Mouse (Mus musculus) liver, adult 2 months (tissue): Measurements from ENCODE around the gene Brd2. TPM values are rescaled to one million over a fixed set of nuclear protein-coding genes. Genes with fewer than 3 reads are reported as not detected.

Experiments used
- DNase-seq: peaks from one replicate; pipeline ENCODE4 v3.0.0-alpha.2; 2011; ENCODE audit warnings: low read depth, low spot score; ENCODE audit errors: extremely low read depth
- H3K27ac ChIP-seq: fragments of 200-500 bp; replicated peaks from 2 replicates; pipeline ENCODE4 v1.5.1; 2012; ENCODE audit warnings: low read depth, mild to moderate bottlenecking, control low read depth, inconsistent platforms, low read length; ENCODE audit not compliant: insufficient read depth
- H3K27me3 ChIP-seq: fragments of 200-500 bp; 2 replicates; pipeline ENCODE4 v1.6.1; 2012; ENCODE audit warnings: mild to moderate bottlenecking, moderate library complexity, low read length, inconsistent platforms; ENCODE audit not compliant: control insufficient read depth, insufficient read depth
- H3K36me3 ChIP-seq: fragments of 200-500 bp; 2 replicates; pipeline ENCODE4 v1.6.1; 2012; ENCODE audit warnings: low read length, inconsistent platforms; ENCODE audit not compliant: control insufficient read depth, insufficient read depth
- H3K4me1 ChIP-seq: fragments of 200-500 bp; 2 replicates; pipeline ENCODE4 v1.6.1; 2011; ENCODE audit warnings: low read length; ENCODE audit not compliant: control insufficient read depth, insufficient read depth
- H3K4me3 ChIP-seq: fragments of 200-500 bp; 2 replicates; pipeline ENCODE4 v1.5.1; 2011; ENCODE audit warnings: low read depth, mild to moderate bottlenecking, control low read depth, low read length, moderate library complexity; ENCODE audit not compliant: insufficient read depth
- H3K79me2 ChIP-seq: fragments of 200-500 bp; 2 replicates; pipeline ENCODE4 v1.6.1; 2012; ENCODE audit warnings: inconsistent platforms, mild to moderate bottlenecking, low read length, moderate library complexity; ENCODE audit not compliant: control insufficient read depth, insufficient read depth
- H3K9ac ChIP-seq: fragments of 200-500 bp; 2 replicates; pipeline ENCODE4 v1.6.1; 2012; ENCODE audit warnings: low read depth, mild to moderate bottlenecking, control low read depth, inconsistent platforms, low read length
- CTCF ChIP-seq: fragments of 200-500 bp; IDR thresholded peaks from 2 replicates; pipeline ENCODE4 v1.5.1; 2011; ENCODE audit warnings: low read depth, low read length, control low read depth
- POLR2A ChIP-seq: fragments of 200-500 bp; IDR thresholded peaks from 2 replicates; pipeline ENCODE4 v1.6.1; 2011; ENCODE audit warnings: low read length, control low read depth; ENCODE audit not compliant: insufficient read depth; ENCODE audit errors: extremely low read depth
- WGBS: fragments of 180-500 bp; shearing (Covaris S2); methylation state at CpG from one replicate; pipeline ENCODE4 v1.1.7; 2018; 5-methylcytosine and 5-hydroxymethylcytosine counted together
- polyA plus RNA-seq: library from polyadenylated mRNA; depleted of rRNA; stranded (reverse); fragments of >200 nt; gene quantifications from 2 replicates; pipeline ENCODE4 v1.2.3, GENCODE M21; 2012
- total RNA-seq: library from RNA; depleted of rRNA; stranded (reverse); fragments of >200 nt; gene quantifications from 2 replicates; pipeline ENCODE4 v1.2.3, GENCODE M21; 2014

Brd2 gene
- total and polyA plus RNA-seq, 2 experiments: 39.0 to 76.9 TPM

- WGBS: 22% methylated on average over 5 of the region's 5 CpGs
Observed at GRCm38 (mm10) chr17:34079621-34080020, 42.8 kb downstream of the Brd2 start.

GRCm38 (mm10) chr17:34079002-34079401, 43.4 kb downstream of the Brd2 start:
- Histone ChIP-seq H3K79me2 (no peaks in the 10 kb centered on the region), H3K27me3 (no peaks in the 10 kb centered on the region; the same call in 1 of the 2 replicates), H3K9ac (no peak overlapping the region), H3K4me1 (no peaks in the 10 kb centered on the region), H3K36me3 (no peaks in the 10 kb centered on the region), H3K4me3 (no peak overlapping the region), H3K27ac (no peak overlapping the region)
- 85% methylated on average over 11 of the region's 11 CpGs for WGBS
- no peak for TF ChIP-seq CTCF
- DNase-seq: no peak

More at GRCm38 (mm10) chr17:34079621-34080020, 42.8 kb downstream of the Brd2 start:
- TF ChIP-seq CTCF: no peak
- TF ChIP-seq POLR2A: no peak
- Histone ChIP-seq H3K9ac (no peak overlapping the region), H3K79me2 (no peaks in the 10 kb centered on the region), H3K4me1 (no peaks in the 10 kb centered on the region), H3K4me3 (no peak overlapping the region), H3K36me3 (no peaks in the 10 kb centered on the region), H3K27ac (no peak overlapping the region), H3K27me3 (no peaks in the 10 kb centered on the region; the same call in 1 of the 2 replicates)
- DNase-seq: peak; percentile 67

GRCm38 (mm10) chr17:34078148-34078547, 44.3 kb downstream of the Brd2 start:
- no peak for TF ChIP-seq CTCF
- TF ChIP-seq POLR2A: no peak
- Histone ChIP-seq H3K9ac (no peak overlapping the region), H3K27ac (no peak overlapping the region), H3K4me1 (no peaks in the 10 kb centered on the region), H3K79me2 (no peaks in the 10 kb centered on the region), H3K36me3 (no peaks in the 10 kb centered on the region), H3K4me3 (no peak overlapping the region), H3K27me3 (no peaks in the 10 kb centered on the region; the same call in 1 of the 2 replicates)
- 57% methylated on average over 4 of the region's 4 CpGs for WGBS
- DNase-seq: peak; percentile 7

GRCm38 (mm10) chr17:34077549-34077948, 44.9 kb downstream of the Brd2 start:
- no peak overlapping the region for H3K27ac ChIP-seq
- H3K4me3 ChIP-seq: no peak overlapping the region
- H3K9ac ChIP-seq: no peak overlapping the region
- no peaks in the 10 kb centered on the region for H3K4me1 ChIP-seq
- no peaks in the 10 kb centered on the region; the same call in 1 of the 2 replicates for H3K27me3 ChIP-seq
- TF ChIP-seq POLR2A (no peak), CTCF (peak; percentile 57)
- no peaks in the 10 kb centered on the region for H3K36me3 ChIP-seq
- WGBS: 1% methylated on average over 9 of the region's 9 CpGs
- H3K79me2 ChIP-seq: no peaks in the 10 kb centered on the region
- peak; percentile 56 for DNase-seq

- Histone ChIP-seq H3K4me3 (no peak overlapping the region), H3K27me3 (no peaks in the 10 kb centered on the region; the same call in 1 of the 2 replicates), H3K27ac (no peak overlapping the region), H3K9ac (no peak overlapping the region), H3K79me2 (no peaks in the 10 kb centered on the region), H3K4me1 (no peaks in the 10 kb centered on the region), H3K36me3 (no peaks in the 10 kb centered on the region)
- TF ChIP-seq POLR2A (no peak), CTCF (no peak)
- DNase-seq: peak; percentile 46
- 47% methylated on average over 7 of the region's 7 CpGs for WGBS
Observed at GRCm38 (mm10) chr17:34075271-34075670, 47.2 kb downstream of the Brd2 start.

- 71% methylated on average over 5 of the region's 5 CpGs for WGBS
Observed at GRCm38 (mm10) chr17:34072091-34072490, 50.3 kb downstream of the Brd2 start.

More at GRCm38 (mm10) chr17:34072091-34072490, 50.3 kb downstream of the Brd2 start:
- no peaks in the 10 kb centered on the region for H3K79me2 ChIP-seq
- TF ChIP-seq CTCF (no peak), POLR2A (no peak)
- no peak overlapping the region for H3K4me3 ChIP-seq
- H3K27ac ChIP-seq: no peak overlapping the region
- no peaks in the 10 kb centered on the region for H3K36me3 ChIP-seq
- no peaks in the 10 kb centered on the region for H3K4me1 ChIP-seq
- H3K9ac ChIP-seq: no peak overlapping the region
- no peaks in the 10 kb centered on the region; the same call in 1 of the 2 replicates for H3K27me3 ChIP-seq
- DNase-seq: peak; percentile 16
